Mouse (Mus musculus): ENCODE data around the gene Cdk11b. TPM values are rescaled to one million over a fixed set of nuclear protein-coding genes. Genes with fewer than 3 reads are reported as not detected.
"Not testable (repeated sequence)": the region's sequence is repeated elsewhere in the genome, so short reads cannot be mapped to it uniquely, and the experiment has no call there.

Cdk11b gene
- polyA plus RNA-seq, 1 experiment from 2014 or later: 69.4 TPM

DNA sequence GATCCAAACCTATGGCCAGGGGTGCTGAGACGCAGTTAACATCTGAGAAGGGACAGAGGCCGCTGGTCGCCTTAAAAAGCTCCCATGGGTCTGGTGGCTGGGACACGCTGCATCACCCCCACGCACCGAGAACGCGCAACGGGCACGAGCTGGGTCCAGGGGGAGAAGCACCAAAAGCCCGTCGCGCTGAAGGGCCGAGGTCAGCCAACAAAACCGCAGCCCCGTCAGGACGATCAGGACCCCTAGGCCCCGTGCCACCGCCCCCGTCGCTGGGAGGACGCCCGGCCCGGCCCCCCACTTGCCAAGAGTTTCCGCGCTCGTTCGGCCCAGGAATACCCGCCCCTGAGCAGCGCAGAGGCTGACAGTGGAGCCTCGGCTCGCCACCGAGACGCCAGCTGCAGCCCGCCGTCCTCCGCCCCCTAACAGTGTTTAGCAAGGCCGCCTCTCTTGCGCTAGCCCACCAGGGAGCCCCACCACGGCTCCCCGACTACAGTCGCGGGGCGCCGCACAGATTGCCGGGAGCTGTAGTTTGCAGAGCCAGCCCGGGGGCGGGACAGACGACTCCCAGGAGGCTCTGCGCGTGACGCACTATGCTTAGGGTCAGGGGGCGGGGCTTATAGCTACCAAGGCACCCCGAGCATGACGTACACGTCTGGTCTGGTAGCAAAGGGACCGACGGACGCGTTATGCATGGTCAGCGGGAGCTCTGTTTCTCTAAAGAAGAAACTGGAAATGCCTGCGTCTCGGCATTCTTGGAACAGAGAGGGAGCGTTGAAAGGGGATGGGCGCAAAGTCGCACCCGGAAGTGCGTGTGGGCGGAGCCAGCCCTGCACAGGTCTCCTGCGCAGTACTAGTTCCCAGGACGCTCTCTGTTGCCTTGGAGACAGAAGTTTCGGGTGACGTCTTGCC is 44.3 kb downstream of the Cdk11b start, which contains the start of gene Mib2:
Gene Mib2 (minus strand): TSS at position 510 of the 909 bp plus-strand sequence.
- no peaks in the 10 kb centered on the region for H3K36me3 ChIP-seq (ENCODE audit: control insufficient read depth, insufficient read depth, low read length)
- peak within 1 kb of the TSS; percentile 80 for H3K4me3 ChIP-seq (ENCODE audit: low read depth, low read length)
- peak within 1 kb of the TSS; percentile 78 for H3K9ac ChIP-seq (ENCODE audit: low read length)
- H3K9me3 ChIP-seq (ENCODE audit: control insufficient read depth, low read length): no peaks in the 10 kb centered on the region
- H3K27ac ChIP-seq (replicated peaks; ENCODE audit: low read depth, low read length): no peak within 1 kb of the TSS
- peaks cover 5% of the 10 kb centered on the region; the same call in 1 of the 2 replicates for H3K4me1 ChIP-seq (ENCODE audit: control insufficient read depth, insufficient read depth, low read length)
- H3K27me3 ChIP-seq (ENCODE audit: control insufficient read depth, insufficient read depth, low read length): no peaks in the 10 kb centered on the region
- WGBS: under 1% methylated on average over 73 of the region's 73 CpGs
- peak within 1 kb of the TSS; percentile 92 for H3K4me2 ChIP-seq (ENCODE audit: low read depth, severe bottlenecking)
- DNase-seq (ENCODE audit: low spot score) (peak; percentile 98), ATAC-seq (ENCODE audit: insufficient number of reproducible peaks, low FRiP score, low TSS enrichment, low read depth) (peak; percentile 97)

DNA sequence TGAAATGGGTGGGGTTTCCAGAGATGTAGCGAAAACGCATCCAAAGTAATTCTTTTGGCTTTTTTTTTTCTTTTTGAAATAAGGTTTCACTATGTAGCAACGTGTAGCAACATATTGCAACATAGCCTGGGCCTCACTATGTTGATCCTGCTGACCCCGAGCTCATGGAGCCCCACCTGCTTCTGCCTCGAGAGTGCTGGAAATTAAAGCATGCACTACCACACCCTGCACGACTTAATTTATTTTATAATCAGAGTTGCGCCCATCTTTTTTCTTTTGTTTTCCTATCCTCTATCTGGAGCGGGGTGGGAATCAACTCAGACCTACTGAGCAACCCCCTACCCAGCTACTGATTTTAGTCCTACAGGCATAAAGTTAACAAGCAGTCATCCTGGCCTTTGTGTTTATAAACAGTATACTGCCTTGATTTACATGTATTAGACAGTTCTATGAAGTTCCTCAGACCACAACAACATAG is 45.0 kb downstream of the Cdk11b start:
- peaks cover 5% of the 10 kb centered on the region; the same call in 1 of the 2 replicates for H3K4me1 ChIP-seq (ENCODE audit: control insufficient read depth, insufficient read depth, low read length)
- ATAC-seq (ENCODE audit: insufficient number of reproducible peaks, low FRiP score, low TSS enrichment, low read depth) (peak; percentile 9; the same call in 1 of the 2 replicates), DNase-seq (ENCODE audit: low spot score) (no peak)
- WGBS: 2% methylated on average over 8 of the region's 8 CpGs
- no peak overlapping the region for H3K27ac ChIP-seq (replicated peaks; ENCODE audit: low read depth, low read length)
- H3K4me2 ChIP-seq (ENCODE audit: low read depth, severe bottlenecking): peak overlapping the region; percentile 92
- no peaks in the 10 kb centered on the region for H3K36me3 ChIP-seq (ENCODE audit: control insufficient read depth, insufficient read depth, low read length)
- H3K4me3 ChIP-seq (ENCODE audit: low read depth, low read length): peak overlapping the region; percentile 80
- H3K9me3 ChIP-seq (ENCODE audit: control insufficient read depth, low read length): no peaks in the 10 kb centered on the region
- H3K27me3 ChIP-seq (ENCODE audit: control insufficient read depth, insufficient read depth, low read length): no peaks in the 10 kb centered on the region
- no peak overlapping the region for H3K9ac ChIP-seq (ENCODE audit: low read length)

GRCm38 (mm10) chr4:155670236-155670635 is 45.6 kb downstream of the Cdk11b start:
- H3K4me1 ChIP-seq (ENCODE audit: control insufficient read depth, insufficient read depth, low read length); H3K9me3 ChIP-seq (ENCODE audit: control insufficient read depth, low read length); H3K27me3 ChIP-seq (ENCODE audit: control insufficient read depth, insufficient read depth, low read length); H3K4me2 ChIP-seq (ENCODE audit: low read depth, severe bottlenecking); H3K27ac ChIP-seq (replicated peaks; ENCODE audit: low read depth, low read length); H3K36me3 ChIP-seq (ENCODE audit: control insufficient read depth, insufficient read depth, low read length); ATAC-seq (ENCODE audit: insufficient number of reproducible peaks, low FRiP score, low TSS enrichment, low read depth); H3K9ac ChIP-seq (ENCODE audit: low read length); H3K4me3 ChIP-seq (ENCODE audit: low read depth, low read length); DNase-seq (ENCODE audit: low spot score): not testable (repeated sequence)
- WGBS: 62% methylated on average over 4 of the region's 4 CpGs

DNA sequence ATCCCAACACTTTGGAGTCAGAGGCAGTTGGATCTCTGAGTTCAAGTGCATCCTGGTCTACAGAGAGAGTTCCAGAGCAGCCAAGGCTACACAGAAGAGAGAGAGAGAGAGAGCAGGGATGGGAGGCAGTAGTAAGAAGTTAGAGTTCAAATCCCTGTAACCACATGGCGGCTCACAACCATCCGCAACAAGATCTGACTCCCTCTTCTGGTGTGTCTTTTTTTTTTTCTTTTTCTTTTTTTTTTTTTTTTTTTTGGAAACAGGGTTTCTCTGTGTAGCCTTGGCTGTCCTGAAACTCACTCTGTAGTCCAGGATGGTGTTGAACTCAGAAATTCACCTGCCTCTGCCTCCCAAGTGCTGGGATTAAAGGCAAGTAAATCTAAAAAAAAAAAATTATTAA is 47.4 kb downstream of the Cdk11b start:
- no peaks in the 10 kb centered on the region for H3K36me3 ChIP-seq (ENCODE audit: control insufficient read depth, insufficient read depth, low read length)
- H3K4me2 ChIP-seq (ENCODE audit: low read depth, severe bottlenecking): no peak overlapping the region
- ATAC-seq (ENCODE audit: insufficient number of reproducible peaks, low FRiP score, low TSS enrichment, low read depth) (no peak), DNase-seq (ENCODE audit: low spot score) (no peak)
- H3K27me3 ChIP-seq (ENCODE audit: control insufficient read depth, insufficient read depth, low read length): no peaks in the 10 kb centered on the region
- WGBS: 66% methylated on average over 2 of the region's 2 CpGs
- H3K9me3 ChIP-seq (ENCODE audit: control insufficient read depth, low read length): no peaks in the 10 kb centered on the region
- H3K4me3 ChIP-seq (ENCODE audit: low read depth, low read length): no peak overlapping the region
- no peak overlapping the region for H3K9ac ChIP-seq (ENCODE audit: low read length)
- peaks cover 5% of the 10 kb centered on the region; the same call in 1 of the 2 replicates for H3K4me1 ChIP-seq (ENCODE audit: control insufficient read depth, insufficient read depth, low read length)
- no peak overlapping the region for H3K27ac ChIP-seq (replicated peaks; ENCODE audit: low read depth, low read length)

DNA sequence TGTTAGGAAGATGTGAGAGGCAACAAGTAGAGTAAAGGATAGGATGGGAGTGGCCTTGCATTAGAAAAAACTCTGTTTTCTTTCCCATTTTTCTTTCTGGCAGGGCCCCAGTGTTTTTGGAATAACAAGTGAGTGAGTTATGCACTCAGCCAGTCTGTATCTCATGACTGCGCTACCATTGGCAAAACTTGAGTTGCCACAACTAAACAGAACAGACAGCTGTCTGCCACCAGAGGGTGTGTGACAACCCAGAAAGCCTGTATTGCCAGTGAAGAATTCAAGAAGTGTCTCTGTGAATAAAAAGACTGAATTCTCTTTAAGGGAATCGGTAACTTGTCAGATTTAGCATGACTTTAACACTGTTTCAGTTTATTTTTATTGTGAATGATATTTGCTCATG is 51.3 kb downstream of the Cdk11b start:
- ATAC-seq (ENCODE audit: insufficient number of reproducible peaks, low FRiP score, low TSS enrichment, low read depth): no peak
- no peak overlapping the region for H3K4me2 ChIP-seq (ENCODE audit: low read depth, severe bottlenecking)
- WGBS: 93% methylated on average over 2 of the region's 2 CpGs
- no peaks in the 10 kb centered on the region for H3K4me1 ChIP-seq (ENCODE audit: control insufficient read depth, insufficient read depth, low read length)
- DNase-seq (ENCODE audit: low spot score): no peak
- H3K27ac ChIP-seq (replicated peaks; ENCODE audit: low read depth, low read length): no peak overlapping the region
- no peaks in the 10 kb centered on the region for H3K9me3 ChIP-seq (ENCODE audit: control insufficient read depth, low read length)
- no peak overlapping the region for H3K9ac ChIP-seq (ENCODE audit: low read length)
- H3K36me3 ChIP-seq (ENCODE audit: control insufficient read depth, insufficient read depth, low read length): no peaks in the 10 kb centered on the region
- no peaks in the 10 kb centered on the region for H3K27me3 ChIP-seq (ENCODE audit: control insufficient read depth, insufficient read depth, low read length)
- no peak overlapping the region for H3K4me3 ChIP-seq (ENCODE audit: low read depth, low read length)

GRCm38 (mm10) chr4:155683670-155684277 is 59.1 kb downstream of the Cdk11b start:
- ATAC-seq (ENCODE audit: insufficient number of reproducible peaks, low FRiP score, low TSS enrichment, low read depth); H3K4me2 ChIP-seq (ENCODE audit: low read depth, severe bottlenecking); H3K36me3 ChIP-seq (ENCODE audit: control insufficient read depth, insufficient read depth, low read length); H3K9me3 ChIP-seq (ENCODE audit: control insufficient read depth, low read length); DNase-seq (ENCODE audit: low spot score); H3K27ac ChIP-seq (replicated peaks; ENCODE audit: low read depth, low read length); H3K4me3 ChIP-seq (ENCODE audit: low read depth, low read length); H3K27me3 ChIP-seq (ENCODE audit: control insufficient read depth, insufficient read depth, low read length); H3K9ac ChIP-seq (ENCODE audit: low read length); H3K4me1 ChIP-seq (ENCODE audit: control insufficient read depth, insufficient read depth, low read length): not testable (repeated sequence)
- WGBS: 87% methylated on average over 16 of the region's 19 CpGs

- H3K27me3 ChIP-seq (ENCODE audit: control insufficient read depth, insufficient read depth, low read length); H3K4me3 ChIP-seq (ENCODE audit: low read depth, low read length); H3K4me1 ChIP-seq (ENCODE audit: control insufficient read depth, insufficient read depth, low read length); H3K4me2 ChIP-seq (ENCODE audit: low read depth, severe bottlenecking); H3K9ac ChIP-seq (ENCODE audit: low read length); H3K36me3 ChIP-seq (ENCODE audit: control insufficient read depth, insufficient read depth, low read length); H3K27ac ChIP-seq (replicated peaks; ENCODE audit: low read depth, low read length); H3K9me3 ChIP-seq (ENCODE audit: control insufficient read depth, low read length); DNase-seq (ENCODE audit: low spot score); ATAC-seq (ENCODE audit: insufficient number of reproducible peaks, low FRiP score, low TSS enrichment, low read depth): not testable (repeated sequence)
- 83% methylated on average over 4 of the region's 4 CpGs for WGBS
Observed at GRCm38 (mm10) chr4:155687764-155688163, 63.1 kb downstream of the Cdk11b start.

DNA sequence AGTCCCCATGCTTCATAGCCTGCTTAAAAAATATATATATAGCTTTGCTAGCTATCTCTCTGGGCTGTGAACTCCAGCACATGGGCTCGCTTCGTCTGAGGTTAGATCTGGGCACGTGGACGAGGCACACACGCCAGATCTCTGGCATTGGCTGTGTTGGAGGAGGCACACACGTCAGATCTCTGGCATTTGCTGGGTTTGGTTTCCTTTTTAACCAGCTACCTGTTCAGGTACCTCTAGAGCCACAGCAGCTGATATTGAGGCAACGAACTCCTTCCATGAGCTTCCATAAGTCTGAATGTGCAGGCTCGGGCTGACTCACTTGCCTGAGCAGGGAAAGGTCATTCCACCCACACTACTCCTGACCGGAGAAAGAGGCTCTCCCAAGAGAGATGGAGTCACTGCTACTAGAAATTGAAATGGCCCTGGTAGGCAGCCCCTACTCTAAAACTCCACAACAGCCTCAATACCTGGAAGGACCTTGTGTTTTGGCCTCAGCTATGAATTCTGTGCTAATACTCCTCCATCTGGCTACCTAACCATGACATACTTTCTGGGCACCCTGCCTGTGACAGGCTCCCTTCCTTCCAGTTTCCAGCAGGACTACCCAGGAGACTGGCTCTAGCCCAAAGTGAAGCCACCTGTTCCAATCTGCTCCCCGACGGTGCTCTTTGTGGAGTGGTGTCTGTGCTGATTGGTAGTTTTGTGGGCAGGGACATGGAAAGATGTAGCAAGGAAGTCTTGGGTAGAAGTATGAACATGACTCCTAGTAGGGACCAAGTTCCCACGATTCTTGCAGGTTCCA is 66.1 kb downstream of the Cdk11b start:
- no peak for DNase-seq (ENCODE audit: low spot score)
- Histone ChIP-seq H3K27me3 (ENCODE audit: control insufficient read depth, insufficient read depth, low read length) (peaks cover 7% of the 10 kb centered on the region; the same call in 1 of the 2 replicates), H3K4me3 (ENCODE audit: low read depth, low read length) (no peak overlapping the region), H3K4me2 (ENCODE audit: low read depth, severe bottlenecking) (no peak overlapping the region), H3K4me1 (ENCODE audit: control insufficient read depth, insufficient read depth, low read length) (peaks cover 5% of the 10 kb centered on the region; the same call in 1 of the 2 replicates), H3K27ac (replicated peaks; ENCODE audit: low read depth, low read length) (no peak overlapping the region), H3K36me3 (ENCODE audit: control insufficient read depth, insufficient read depth, low read length) (no peaks in the 10 kb centered on the region), H3K9ac (ENCODE audit: low read length) (no peak overlapping the region), H3K9me3 (ENCODE audit: control insufficient read depth, low read length) (no peaks in the 10 kb centered on the region)
- 83% methylated on average over 12 of the region's 12 CpGs for WGBS
- no peak for ATAC-seq (ENCODE audit: insufficient number of reproducible peaks, low FRiP score, low TSS enrichment, low read depth)

Data from limb, embryonic 11.5 days (tissue).